Mouse (Mus musculus) lung, postnatal 0 days (tissue): ENCODE results near the gene Cep78. TPM values are rescaled to one million over a fixed set of nuclear protein-coding genes. Genes with fewer than 3 reads are reported as not detected.

ENCODE experiments used
- ATAC-seq: fragments of 200-750 bp; cut with Nextera tagmentation; 2 replicates; pipeline ENCODE4 v1.8.0; 2017; ENCODE audit warnings: moderate library complexity
- DNase-seq: peaks from one replicate; pipeline ENCODE4 v3.0.0-alpha.2; 2016; ENCODE audit warnings: low spot score
- H3K27ac ChIP-seq: fragments of 300-500 bp; sonication (generic); 2 replicates; pipeline ENCODE4 v1.5.1; 2014; ENCODE audit warnings: antibody characterized with exemption, mild to moderate bottlenecking, low read length, mixed read lengths
- H3K27me3 ChIP-seq: fragments of 300-500 bp; sonication (generic); replicated peaks from 2 replicates; pipeline ENCODE4 v1.6.1; 2014; ENCODE audit warnings: low read length, mixed read lengths; ENCODE audit not compliant: insufficient read depth
- H3K36me3 ChIP-seq: fragments of 300-500 bp; sonication (generic); 2 replicates; pipeline ENCODE4 v1.6.1; 2014; ENCODE audit warnings: low read length, mixed read lengths; ENCODE audit not compliant: insufficient read depth
- H3K4me1 ChIP-seq: fragments of 300-500 bp; sonication (generic); 2 replicates; pipeline ENCODE4 v1.6.1; 2014; ENCODE audit warnings: antibody characterized with exemption, low read depth, low read length, mixed read lengths; ENCODE audit not compliant: insufficient read depth
- H3K4me2 ChIP-seq: fragments of 300-500 bp; sonication (generic); replicated peaks from 2 replicates; pipeline ENCODE4 v1.6.1; 2014; ENCODE audit warnings: low read depth, mild to moderate bottlenecking, low read length, moderate library complexity, mixed read lengths
- H3K4me3 ChIP-seq: fragments of 300-500 bp; sonication (generic); 2 replicates; pipeline ENCODE4 v1.5.1; 2014; ENCODE audit warnings: low read depth, low read length
- H3K9ac ChIP-seq: fragments of 300-500 bp; sonication (generic); replicated peaks from 2 replicates; pipeline ENCODE4 v1.6.1; 2014; ENCODE audit warnings: low read depth, mild to moderate bottlenecking
- H3K9me3 ChIP-seq: fragments of 300-500 bp; sonication (generic); 2 replicates; pipeline ENCODE4 v1.6.1; 2016; ENCODE audit warnings: low read length, mixed read lengths
- CTCF ChIP-seq: IDR thresholded peaks from 2 replicates; pipeline ENCODE4 v1.5.1; 2016; ENCODE audit warnings: antibody characterized with exemption, mild to moderate bottlenecking
- EP300 ChIP-seq: IDR thresholded peaks from 2 replicates; pipeline ENCODE4 v1.6.1; 2016; ENCODE audit warnings: antibody characterized with exemption, mild to moderate bottlenecking, control low read depth
- WGBS: fragments of 180-500 bp; shearing (Covaris S2); extraction: QIAGEN DNeasy Blood & Tissue Kit; methylation state at CpG from one replicate; pipeline ENCODE4 v1.1.7; 2014; 5-methylcytosine and 5-hydroxymethylcytosine counted together
- polyA plus RNA-seq: library from polyadenylated mRNA; unstranded; fragments of >200 nt; fragmentation: Nextera tagmentation; extraction: Ambion mirVana; gene quantifications from 2 replicates; pipeline ENCODE4 v1.2.1, GENCODE M21; 2015

Gene Cep78
- polyA plus RNA-seq, 1 experiment from 2014 or later, result 10.4 TPM

DNA sequence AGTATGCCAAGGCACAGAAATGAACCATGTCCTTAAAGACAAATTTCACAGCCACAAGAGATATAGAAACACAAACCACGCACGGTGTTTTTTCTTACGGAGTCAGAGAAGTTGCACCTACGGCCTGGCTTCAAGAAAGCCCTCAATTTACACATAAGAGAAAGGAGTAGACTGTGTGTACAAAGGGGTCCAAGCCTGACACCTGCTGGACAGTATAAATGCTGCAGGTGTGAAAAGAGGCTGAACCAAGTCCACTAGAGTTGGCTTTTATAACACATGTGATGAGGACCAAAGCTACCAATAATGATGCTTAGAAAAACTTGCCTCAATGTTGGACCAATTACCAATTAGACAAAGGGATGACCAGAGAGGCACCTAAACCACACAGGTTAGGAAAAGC, 2.9 kb downstream of the Cep78 start:
- TF ChIP-seq EP300 (no peak), CTCF (peak; percentile 86)
- no peaks in the 10 kb centered on the region for H3K36me3 ChIP-seq
- 35% methylated on average over 4 of the region's 4 CpGs for WGBS

DNA sequence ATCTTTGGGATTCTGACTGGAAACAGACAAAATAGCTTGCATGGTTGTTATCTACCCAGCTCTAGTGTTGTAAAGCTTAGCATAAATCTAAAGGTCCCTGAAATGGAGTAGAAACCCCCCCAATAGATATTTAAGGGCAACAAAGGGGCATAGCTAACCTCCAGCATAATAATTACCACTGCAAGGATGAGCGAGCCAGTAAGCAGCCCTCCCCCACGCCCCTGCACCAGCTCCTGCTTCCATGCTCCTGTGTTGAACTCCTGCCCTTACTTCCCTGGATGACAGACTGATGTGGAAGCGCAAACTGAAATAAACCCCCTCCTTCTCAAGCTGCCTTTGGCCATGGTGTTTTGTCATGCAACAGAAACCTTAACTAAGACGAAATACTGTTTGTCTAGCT, 11.4 kb downstream of the Cep78 start:
- Histone ChIP-seq H3K36me3 (0 out of 2 replicates have a peak, but pooled peaks cover 4% of the 10 kb centered on the region), H3K9me3 (no peaks in the 10 kb centered on the region), H3K27ac (no peak overlapping the region), H3K4me2 (no peak overlapping the region), H3K9ac (no peak overlapping the region), H3K4me3 (no peak overlapping the region), H3K4me1 (no peaks in the 10 kb centered on the region), H3K27me3 (no peaks in the 10 kb centered on the region)
- ATAC-seq (no peak), DNase-seq (no peak)
- 77% methylated on average over 4 of the region's 4 CpGs for WGBS
- TF ChIP-seq EP300 (no peak), CTCF (no peak)

More for the DNA sequence above, 2.9 kb downstream of the Cep78 start:
- Histone ChIP-seq H3K9ac (no peak overlapping the region), H3K4me2 (no peak overlapping the region), H3K27me3 (no peaks in the 10 kb centered on the region), H3K9me3 (no peaks in the 10 kb centered on the region), H3K27ac (no peak overlapping the region), H3K4me1 (no peaks in the 10 kb centered on the region; the same call in 1 of the 2 replicates), H3K4me3 (no peak overlapping the region)
- DNase-seq, result peak; percentile 75
- no peak for ATAC-seq

DNA sequence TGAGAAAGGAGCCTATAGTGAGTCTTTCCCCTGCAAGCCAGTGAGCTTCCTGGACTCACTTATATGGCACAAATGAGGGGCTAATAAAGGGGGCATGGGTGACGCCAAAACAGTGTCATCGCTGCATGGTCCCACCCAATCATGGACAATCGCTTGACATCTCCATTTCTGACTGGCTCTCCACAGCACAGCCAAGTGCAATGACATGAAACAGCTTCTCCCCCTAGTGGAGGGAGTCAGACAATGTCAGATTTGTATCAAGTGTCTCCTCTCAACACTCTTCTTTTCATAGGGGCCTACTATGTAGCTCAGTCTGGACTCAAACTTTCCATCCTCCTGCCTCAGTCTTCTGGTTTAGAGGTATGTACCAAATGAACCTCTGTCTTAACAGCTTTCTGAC, 19.7 kb downstream of the Cep78 start:
- ATAC-seq (peak; percentile 62), DNase-seq (peak; percentile 81)
- no peak overlapping the region for H3K9ac ChIP-seq
- no peaks in the 10 kb centered on the region for H3K9me3 ChIP-seq
- H3K4me1 ChIP-seq, result no peaks in the 10 kb centered on the region
- 45% methylated on average over 3 of the region's 3 CpGs for WGBS
- H3K27me3 ChIP-seq, result no peaks in the 10 kb centered on the region
- TF ChIP-seq EP300, result no peak
- peak; percentile 94 for TF ChIP-seq CTCF
- no peak overlapping the region for H3K4me2 ChIP-seq
- H3K4me3 ChIP-seq, result no peak overlapping the region
- no peaks in the 10 kb centered on the region; the same call in 1 of the 2 replicates for H3K36me3 ChIP-seq
- no peak overlapping the region for H3K27ac ChIP-seq

DNA sequence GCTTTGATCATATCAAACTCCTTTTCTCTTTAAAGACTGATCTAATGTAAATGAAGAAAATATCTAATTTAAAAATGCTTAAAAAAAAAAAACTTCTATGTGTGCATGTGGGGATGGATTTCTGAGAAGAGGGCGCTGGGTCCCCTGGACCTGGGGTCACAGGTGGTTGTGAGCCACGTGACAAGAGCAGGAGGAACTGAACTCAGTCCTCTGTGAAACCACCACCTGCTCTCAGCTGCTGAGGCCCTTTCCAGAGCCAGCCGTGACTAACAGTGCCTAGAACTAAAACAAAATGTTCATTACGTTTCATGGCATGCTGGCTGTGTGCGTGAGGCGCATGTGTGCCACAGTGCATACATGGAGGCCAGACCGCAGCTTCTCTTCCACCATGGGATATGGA, 20.3 kb downstream of the Cep78 start:
- Histone ChIP-seq H3K4me3 (no peak overlapping the region), H3K36me3 (no peaks in the 10 kb centered on the region; the same call in 1 of the 2 replicates), H3K27me3 (no peaks in the 10 kb centered on the region), H3K9ac (no peak overlapping the region), H3K9me3 (no peaks in the 10 kb centered on the region), H3K4me1 (no peaks in the 10 kb centered on the region), H3K27ac (no peak overlapping the region), H3K4me2 (no peak overlapping the region)
- DNase-seq (no peak), ATAC-seq (no peak)
- 90% methylated on average over 7 of the region's 7 CpGs for WGBS
- no peak for TF ChIP-seq CTCF
- no peak for TF ChIP-seq EP300

DNA sequence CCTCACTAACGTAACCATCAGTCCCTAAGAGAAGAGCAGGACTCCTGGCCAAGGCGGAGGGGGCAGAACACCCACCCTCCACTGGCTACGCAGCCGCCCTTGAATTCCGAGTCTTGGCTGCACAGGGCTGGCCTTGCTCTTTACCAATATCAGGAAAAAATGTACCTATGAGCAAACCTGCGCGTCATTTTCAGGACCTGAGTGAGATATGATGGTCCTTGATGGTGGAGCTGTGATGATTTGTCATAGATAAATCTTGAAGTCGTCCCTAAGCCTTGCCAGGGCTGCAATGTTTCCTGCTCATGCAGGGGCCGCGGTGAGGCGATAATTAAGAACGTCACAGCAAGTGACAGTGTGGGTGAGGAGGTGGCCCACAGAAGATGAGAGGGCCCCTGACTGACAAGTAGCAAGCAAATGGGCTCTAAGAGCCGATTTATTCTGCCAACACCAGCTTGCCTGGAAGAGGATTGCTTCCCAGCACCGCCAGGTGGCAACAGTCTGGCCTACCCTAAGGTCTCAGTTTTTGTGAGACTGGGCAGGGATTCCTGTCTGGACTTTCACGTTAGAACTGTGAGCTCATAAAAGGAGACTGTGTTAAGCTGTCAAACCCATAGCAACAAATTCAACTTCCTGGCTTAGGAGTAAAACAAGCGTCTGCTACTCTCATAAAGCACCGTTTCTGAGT, 21.6 kb downstream of the Cep78 start:
- WGBS, result 79% methylated on average over 17 of the region's 17 CpGs
- no peak overlapping the region for H3K4me2 ChIP-seq
- DNase-seq (no peak), ATAC-seq (no peak)
- H3K4me1 ChIP-seq, result no peaks in the 10 kb centered on the region
- H3K9ac ChIP-seq, result no peak overlapping the region
- H3K9me3 ChIP-seq, result no peaks in the 10 kb centered on the region
- H3K36me3 ChIP-seq, result no peaks in the 10 kb centered on the region; the same call in 1 of the 2 replicates
- no peak overlapping the region for H3K27ac ChIP-seq
- H3K4me3 ChIP-seq, result no peak overlapping the region
- TF ChIP-seq EP300 (no peak), CTCF (peak; percentile 41)
- H3K27me3 ChIP-seq, result no peaks in the 10 kb centered on the region

DNA sequence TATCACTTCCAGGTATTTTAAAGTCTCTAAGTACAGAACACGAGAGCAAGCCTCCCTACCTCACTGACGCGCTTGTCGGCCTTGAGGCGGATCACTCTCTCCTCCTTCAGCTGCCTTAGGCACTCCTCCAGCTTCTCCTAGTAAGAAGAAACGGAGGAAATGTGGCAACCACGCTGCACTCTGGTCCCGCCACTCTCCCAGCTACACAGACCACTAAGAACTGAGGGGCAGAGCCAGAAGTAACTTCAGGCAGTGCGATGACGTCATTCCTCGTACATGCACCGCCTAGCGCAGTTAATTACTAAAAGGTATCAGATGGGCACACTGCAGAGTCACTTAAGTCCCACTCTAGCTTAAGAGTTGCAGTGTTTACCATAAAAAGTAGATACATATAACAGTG, 22.5 kb downstream of the Cep78 start:
- Histone ChIP-seq H3K27ac (peak overlapping the region; percentile 52), H3K36me3 (no peaks in the 10 kb centered on the region; the same call in 1 of the 2 replicates), H3K9ac (no peak overlapping the region), H3K4me1 (no peaks in the 10 kb centered on the region), H3K9me3 (no peaks in the 10 kb centered on the region), H3K27me3 (no peaks in the 10 kb centered on the region), H3K4me3 (no peak overlapping the region), H3K4me2 (peak overlapping the region; percentile 17; the same call in 1 of the 2 replicates)
- TF ChIP-seq EP300, result peak; percentile 38; the same call in 1 of the 2 replicates
- no peak for TF ChIP-seq CTCF
- ATAC-seq (peak; percentile 82), DNase-seq (peak; percentile 77)
- WGBS, result 68% methylated on average over 13 of the region's 13 CpGs
